ENCODE assay signal across 8 mouse cellular contexts in genomic region chr9:78176201-78176727, GRCm38 (mm10). TPM values are rescaled to one million over a fixed set of nuclear protein-coding genes. Genes with fewer than 3 reads are reported as not detected.
DNase-seq lines count a peak whose midpoint lies in the region; ATAC-seq and TF ChIP-seq lines count a peak whose summit lies in the region.

No protein-coding gene starts in this region.

- peak overlapping the region; percentile 56 for H3ac ChIP-seq in myocyte (ENCODE audit: control insufficient read depth, insufficient read length)

- no peaks in the 10 kb centered on the region for H3K9me3 ChIP-seq in heart, embryonic 14.5 days (ENCODE audit: control insufficient read depth, low read length)
- H3K9me3 ChIP-seq in kidney, postnatal 0 days (replicated peaks; ENCODE audit: low read length): no peaks in the 10 kb centered on the region
- no peaks in the 10 kb centered on the region for H3K9me3 ChIP-seq in liver, embryonic 11.5 days (ENCODE audit: control insufficient read depth, low read length)
- no peaks in the 10 kb centered on the region for H3K9me3 ChIP-seq in stomach, embryonic 15.5 days

- H3K9ac ChIP-seq in heart, embryonic 14.5 days (ENCODE audit: low read length): peak overlapping the region; percentile 88
- H3K9ac ChIP-seq in kidney, postnatal 0 days (ENCODE audit: low read depth, low read length): peak overlapping the region; percentile 81
- H3K9ac ChIP-seq in liver, embryonic 11.5 days (ENCODE audit: low read depth, low read length): peak overlapping the region; percentile 85
- peak overlapping the region; percentile 32; the same call in 1 of the 2 replicates for H3K9ac ChIP-seq in stomach, embryonic 15.5 days

- peak overlapping the region; percentile 71 to 77 for H3K4me3 ChIP-seq in heart, embryonic 14.5 days (ENCODE audit: control insufficient read depth in 1 of 2, insufficient read depth in 1 of 2, low read depth in 1 of 2, low read length in 2 of 2)
- H3K4me3 ChIP-seq in kidney, postnatal 0 days (replicated peaks; ENCODE audit: low read depth, low read length): peak overlapping the region; percentile 51
- peak overlapping the region; percentile 71 for H3K4me3 ChIP-seq in liver, embryonic 11.5 days (ENCODE audit: low read depth, low read length)
- peak overlapping the region; percentile 56 for H3K4me3 ChIP-seq in myocyte
- H3K4me3 ChIP-seq in stomach, embryonic 15.5 days (replicated peaks): peak overlapping the region; percentile 59

- H3K4me2 ChIP-seq in heart, embryonic 14.5 days (ENCODE audit: low read length): peak overlapping the region; percentile 69
- peak overlapping the region; percentile 57 for H3K4me2 ChIP-seq in kidney, postnatal 0 days (ENCODE audit: low read length)
- peak overlapping the region; percentile 86 for H3K4me2 ChIP-seq in liver, embryonic 11.5 days
- peak overlapping the region; percentile 87 for H3K4me2 ChIP-seq in myocyte (ENCODE audit: low read depth)
- H3K4me2 ChIP-seq in stomach, embryonic 15.5 days: peak overlapping the region; percentile 56

- TF ChIP-seq POLR2A in myocyte (IDR thresholded peaks at IDR 0.05; ENCODE audit: insufficient read length, low read depth): peak; percentile 19

- ATAC-seq in erythroblast, adult 5-6 weeks (replicated peaks; ENCODE audit: low FRiP score, poor library complexity, severe bottlenecking): peak; percentile 87
- peak; percentile 67; the same call in 1 of the 2 replicates for ATAC-seq in heart, embryonic 14.5 days (ENCODE audit: insufficient number of reproducible peaks, insufficient read depth, low FRiP score, low read depth)
- ATAC-seq in kidney, postnatal 0 days (replicated peaks; ENCODE audit: low FRiP score, low read depth): peak; percentile 68; the same call in 1 of the 2 replicates
- peak; percentile 62 for ATAC-seq in liver, embryonic 11.5 days (replicated peaks; ENCODE audit: low FRiP score)
- ATAC-seq in stomach, embryonic 15.5 days (ENCODE audit: insufficient read depth, low FRiP score, low read depth): peak; percentile 48; the same call in 1 of the 2 replicates

- under 1% methylated on average over 22 of the region's 22 CpGs for WGBS in heart, embryonic 14.5 days
- under 1% methylated on average over 22 of the region's 22 CpGs for WGBS in kidney, postnatal 0 days
- WGBS in liver, embryonic 11.5 days: 2% methylated on average over 22 of the region's 22 CpGs
- under 1% methylated on average over 22 of the region's 22 CpGs for WGBS in stomach, embryonic 15.5 days

- peak overlapping the region; percentile 96 to 98 for H3K27ac ChIP-seq in heart, embryonic 14.5 days (replicated peaks in 1 of 2; ENCODE audit: control insufficient read depth in 1 of 2, insufficient read depth in 1 of 2, low read depth in 2 of 2, low read length in 2 of 2)
- H3K27ac ChIP-seq in kidney, postnatal 0 days: peak overlapping the region; percentile 99
- peak overlapping the region; percentile 96 for H3K27ac ChIP-seq in liver, embryonic 11.5 days (ENCODE audit: low read depth, low read length)
- peak overlapping the region; percentile 97 for H3K27ac ChIP-seq in stomach, embryonic 15.5 days

- no peaks in the 10 kb centered on the region for H3K27me3 ChIP-seq in heart, embryonic 14.5 days (ENCODE audit: control insufficient read depth, insufficient read depth, low read length)
- no peaks in the 10 kb centered on the region for H3K27me3 ChIP-seq in kidney, postnatal 0 days (ENCODE audit: insufficient read depth, low read length)
- H3K27me3 ChIP-seq in liver, embryonic 11.5 days (replicated peaks; ENCODE audit: control insufficient read depth, insufficient read depth, low read length): no peaks in the 10 kb centered on the region
- no peaks in the 10 kb centered on the region for H3K27me3 ChIP-seq in myocyte (ENCODE audit: control insufficient read depth, insufficient read depth, insufficient read length)
- no peaks in the 10 kb centered on the region for H3K27me3 ChIP-seq in stomach, embryonic 15.5 days (replicated peaks)

- H3K4me1 ChIP-seq in heart, embryonic 14.5 days (ENCODE audit: control insufficient read depth in 2 of 2, insufficient read depth in 2 of 2, low read length in 2 of 2): peaks cover 3 to 5% of the 10 kb centered on the region in 2 experiments; a peak in 2 of 4 replicates
- no peaks in the 10 kb centered on the region for H3K4me1 ChIP-seq in kidney, postnatal 0 days (replicated peaks; ENCODE audit: insufficient read depth, low read length)
- H3K4me1 ChIP-seq in liver, embryonic 11.5 days (replicated peaks; ENCODE audit: control insufficient read depth, insufficient read depth, low read length): peaks cover 10% of the 10 kb centered on the region
- H3K4me1 ChIP-seq in stomach, embryonic 15.5 days: 0 out of 2 replicates have a peak, but pooled peaks cover 8% of the 10 kb centered on the region

- H3K79me2 ChIP-seq in myocyte (ENCODE audit: control insufficient read depth, insufficient read depth): no peaks in the 10 kb centered on the region

- peak; percentile 76 for TF ChIP-seq CTCF in kidney, postnatal 0 days (IDR thresholded peaks at IDR 0.05; ENCODE audit: low read depth)

- peak; percentile 79 for DNase-seq in CD4-positive helper T cell, adult 2 months (ENCODE audit: low read depth, low spot score)
- DNase-seq in brain, adult 2 months (ENCODE audit: low read depth, low spot score): peak; percentile 93
- DNase-seq in kidney, postnatal 0 days (ENCODE audit: low spot score): peak; percentile 94
- DNase-seq in liver, embryonic 11.5 days (ENCODE audit: low spot score): peak; percentile 71

- H3K36me3 ChIP-seq in heart, embryonic 14.5 days (ENCODE audit: control insufficient read depth, insufficient read depth, low read length): no peaks in the 10 kb centered on the region
- H3K36me3 ChIP-seq in kidney, postnatal 0 days (ENCODE audit: insufficient read depth, low read length): no peaks in the 10 kb centered on the region
- no peaks in the 10 kb centered on the region for H3K36me3 ChIP-seq in liver, embryonic 11.5 days (ENCODE audit: control insufficient read depth, insufficient read depth, low read length)
- no peaks in the 10 kb centered on the region for H3K36me3 ChIP-seq in myocyte (ENCODE audit: control insufficient read depth, insufficient read depth)
- no peaks in the 10 kb centered on the region for H3K36me3 ChIP-seq in stomach, embryonic 15.5 days

TF ChIP-seq in myocyte, 11 proteins besides CTCF, POLR2A, EP300 and RAD21:
- TF ChIP-seq MYOD1 (IDR thresholded peaks at IDR 0.05; ENCODE audit: control insufficient read depth in 1 of 3, insufficient read length in 2 of 3, low read depth in 2 of 3): no peak
- no peak for TF ChIP-seq REST (IDR thresholded peaks at IDR 0.05; ENCODE audit: insufficient read depth, insufficient read length)
- no peak for TF ChIP-seq E2F4 (IDR thresholded peaks at IDR 0.05; ENCODE audit: insufficient read depth)
- TF ChIP-seq SRF (IDR thresholded peaks at IDR 0.05; ENCODE audit: control insufficient read depth, insufficient read length, low read depth): no peak
- TF ChIP-seq USF1 (IDR thresholded peaks at IDR 0.05; ENCODE audit: low read depth): no peak
- TF ChIP-seq MYOG (IDR thresholded peaks at IDR 0.05; ENCODE audit: control insufficient read depth in 1 of 3, insufficient read depth in 1 of 3, insufficient read length in 2 of 3, low read depth in 2 of 3): no peak
- no peak for TF ChIP-seq POLR2AphosphoS2 (IDR thresholded peaks at IDR 0.05; ENCODE audit: insufficient read length, low read depth)
- no peak for TF ChIP-seq MAX (IDR thresholded peaks at IDR 0.05; ENCODE audit: low read depth)
- TF ChIP-seq TCF3 (IDR thresholded peaks at IDR 0.05; ENCODE audit: insufficient read length, low read depth): no peak
- no peak for TF ChIP-seq TCF12 (IDR thresholded peaks at IDR 0.05; ENCODE audit: insufficient read depth, poor library complexity, severe bottlenecking)
- TF ChIP-seq CEBPB (IDR thresholded peaks at IDR 0.05; ENCODE audit: insufficient read depth, poor library complexity, severe bottlenecking): no peak

RNA-seq across cellular contexts. Expression of gene Gsta4, which starts 6.3 kb away (rescaled TPM):
- 1.7 TPM in 1 of 2 replicates, not detected in the other for total RNA-seq in erythroblast, adult 5-6 weeks (2015; ENCODE audit: low replicate concordance)
- total RNA-seq in erythroblast, adult 5-6 weeks (2017; ENCODE audit: low replicate concordance): not detected in 2 replicates
- 75.8 and 80.3 TPM in 2 replicates for polyA plus RNA-seq in heart, embryonic 14.5 days (2014; fragmentation: Nextera tagmentation; extraction: Ambion mirVana)
- polyA plus RNA-seq in kidney, postnatal 0 days (2015; fragmentation: Nextera tagmentation; extraction: Ambion mirVana): 194 and 196 TPM in 2 replicates
- 33.3 and 40.6 TPM in 2 replicates for polyA plus RNA-seq in liver, embryonic 11.5 days (2014; fragmentation: Nextera tagmentation; extraction: Ambion mirVana)
- polyA plus RNA-seq in myocyte (2012; fragmentation: generic; extraction: Trizol): 28.1 TPM
- polyA plus RNA-seq in stomach, embryonic 15.5 days (2015; fragmentation: Nextera tagmentation; extraction: Ambion mirVana): 433 and 454 TPM in 2 replicates

RNA-seq across cellular contexts. Expression of gene Gsta1, which starts 54.2 kb away (rescaled TPM):
- not detected in 2 replicates for total RNA-seq in erythroblast, adult 5-6 weeks (2015; ENCODE audit: low replicate concordance)
- not detected in 2 replicates for total RNA-seq in erythroblast, adult 5-6 weeks (2017; ENCODE audit: low replicate concordance)
- not detected in 2 replicates for polyA plus RNA-seq in heart, embryonic 14.5 days (2014; fragmentation: Nextera tagmentation; extraction: Ambion mirVana)
- 23.4 and 33.9 TPM in 2 replicates for polyA plus RNA-seq in kidney, postnatal 0 days (2015; fragmentation: Nextera tagmentation; extraction: Ambion mirVana)
- polyA plus RNA-seq in liver, embryonic 11.5 days (2014; fragmentation: Nextera tagmentation; extraction: Ambion mirVana): not detected in 2 replicates
- 0.61 TPM for polyA plus RNA-seq in myocyte (2012; fragmentation: generic; extraction: Trizol)
- 36.1 and 42.7 TPM in 2 replicates for polyA plus RNA-seq in stomach, embryonic 15.5 days (2015; fragmentation: Nextera tagmentation; extraction: Ambion mirVana)

Comparison
In these comparisons a context has a peak if more than half of its experiments do, and no peak if none do; other contexts are left out.
1. Peak in every context shown above with its lines: DNase-seq, ATAC-seq, H3K4me3 ChIP-seq and H3K27ac ChIP-seq.
2. H3K9ac ChIP-seq: peak in every context shown above with its lines; median percentile 88 in heart, embryonic 14.5 days; 85 in liver, embryonic 11.5 days; 81 in kidney, postnatal 0 days; 32 in stomach, embryonic 15.5 days.
3. RNA of gene Gsta1, which starts 54.2 kb away (polyA plus RNA-seq): 36.1 to 42.7 TPM in stomach, embryonic 15.5 days and 23.4 to 33.9 TPM in kidney, postnatal 0 days; 0.61 TPM in myocyte (single experiment), not detected in heart, embryonic 14.5 days and not detected in liver, embryonic 11.5 days; every median in the first group is over 10 times any median in the second.